Mouse (Mus musculus) heart, postnatal 0 days (tissue): ENCODE results near the gene Slc38a5. TPM values are rescaled to one million over a fixed set of nuclear protein-coding genes. Genes with fewer than 3 reads are reported as not detected.
"Not testable (repeated sequence)": the region's sequence is repeated elsewhere in the genome, so short reads cannot be mapped to it uniquely, and the experiment has no call there.

Experiments used
- ATAC-seq: fragments of 200-750 bp; cut with Nextera tagmentation; 2 replicates; pipeline ENCODE4 v1.8.0; 2017; ENCODE audit warnings: low read depth, moderate number of reproducible peaks, moderate library complexity; ENCODE audit not compliant: insufficient read depth
- DNase-seq: peaks from one replicate; pipeline ENCODE4 v3.0.0-alpha.2; 2016; ENCODE audit warnings: low spot score
- H3K27ac ChIP-seq: fragments of 300-500 bp; sonication (generic); 2 replicates; pipeline ENCODE4 v1.5.1; 2014; ENCODE audit warnings: low read depth, mild to moderate bottlenecking
- H3K27me3 ChIP-seq: fragments of 300-500 bp; sonication (generic); 2 replicates; pipeline ENCODE4 v1.6.1; 2014; ENCODE audit warnings: low read length, mixed read lengths; ENCODE audit not compliant: control insufficient read depth, insufficient read depth
- H3K36me3 ChIP-seq: fragments of 300-500 bp; sonication (generic); replicated peaks from 2 replicates; pipeline ENCODE4 v1.6.1; 2014; ENCODE audit warnings: low read length, mixed read lengths; ENCODE audit not compliant: control insufficient read depth, insufficient read depth
- H3K4me1 ChIP-seq: fragments of 300-500 bp; sonication (generic); 2 replicates; pipeline ENCODE4 v1.6.1; 2014; ENCODE audit warnings: antibody characterized with exemption; ENCODE audit not compliant: control insufficient read depth, insufficient read depth
- H3K4me2 ChIP-seq: fragments of 300-500 bp; sonication (generic); 2 replicates; pipeline ENCODE4 v1.6.1; 2014; ENCODE audit warnings: low read depth, mild to moderate bottlenecking, low read length, moderate library complexity
- H3K4me3 ChIP-seq: fragments of 300-500 bp; sonication (generic); 2 replicates; pipeline ENCODE4 v1.5.1; 2014; ENCODE audit warnings: low read depth, low read length
- H3K9ac ChIP-seq: fragments of 300-500 bp; sonication (generic); replicated peaks from 2 replicates; pipeline ENCODE4 v1.6.1; 2014; ENCODE audit warnings: low read depth, low read length, mixed read lengths
- H3K9me3 ChIP-seq: fragments of 300-500 bp; sonication (generic); replicated peaks from 2 replicates; pipeline ENCODE4 v1.6.1; 2016; ENCODE audit warnings: low read length; ENCODE audit not compliant: control insufficient read depth
- CTCF ChIP-seq: IDR thresholded peaks from 2 replicates; pipeline ENCODE4 v1.5.1; 2016; ENCODE audit warnings: antibody characterized with exemption, control low read depth, low read depth
- EP300 ChIP-seq: IDR thresholded peaks from 2 replicates; pipeline ENCODE4 v1.6.1; 2016; ENCODE audit warnings: antibody characterized with exemption, low read depth
- WGBS: fragments of 180-500 bp; shearing (Covaris S2); extraction: QIAGEN DNeasy Blood & Tissue Kit; methylation state at CpG from one replicate; pipeline ENCODE4 v1.1.7; 2014; 5-methylcytosine and 5-hydroxymethylcytosine counted together
- polyA plus RNA-seq: library from polyadenylated mRNA; unstranded; fragments of >200 nt; fragmentation: Nextera tagmentation; extraction: Ambion mirVana; gene quantifications from 2 replicates; pipeline ENCODE4 v1.2.1, GENCODE M21; 2015
- total RNA-seq: library from RNA; depleted of rRNA; stranded (reverse); fragments of >200 nt; gene quantifications from 2 replicates; pipeline ENCODE4 v1.2.3, GENCODE M21; 2014; ENCODE audit warnings: low replicate concordance

Gene Slc38a5
- total and polyA plus RNA-seq, 2 experiments from 2014 or later, result 5.8 to 10.5 TPM

DNA sequence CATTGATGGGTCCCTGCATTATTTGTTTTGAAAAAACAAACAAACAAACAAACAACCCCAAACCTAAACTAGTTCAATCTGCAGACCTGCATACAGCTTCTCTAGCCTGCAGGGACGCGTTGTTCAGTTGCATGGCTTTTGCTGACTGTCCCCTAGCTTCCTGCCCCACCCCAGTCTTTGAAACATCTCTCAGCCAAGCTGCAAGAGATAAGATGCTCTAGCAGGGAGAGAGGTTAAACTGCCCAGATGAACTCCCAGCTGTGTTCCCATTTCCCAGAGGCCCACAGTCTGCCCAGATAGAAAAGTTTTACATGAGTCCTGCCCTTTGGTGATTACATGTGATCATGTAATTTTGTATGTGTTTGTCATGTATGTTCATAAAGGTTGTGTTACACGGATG, 6.7 kb upstream of the Slc38a5 start:
- Histone ChIP-seq H3K4me1 (no peaks in the 10 kb centered on the region), H3K27me3 (no peaks in the 10 kb centered on the region), H3K9me3 (no peaks in the 10 kb centered on the region), H3K36me3 (no peaks in the 10 kb centered on the region), H3K27ac (no peak overlapping the region), H3K9ac (no peak overlapping the region), H3K4me2 (no peak overlapping the region), H3K4me3 (no peak overlapping the region)
- no peak for TF ChIP-seq CTCF
- no peak for TF ChIP-seq EP300
- 58% methylated on average over 3 of the region's 3 CpGs for WGBS
- no peak for DNase-seq
- no peak for ATAC-seq

DNA sequence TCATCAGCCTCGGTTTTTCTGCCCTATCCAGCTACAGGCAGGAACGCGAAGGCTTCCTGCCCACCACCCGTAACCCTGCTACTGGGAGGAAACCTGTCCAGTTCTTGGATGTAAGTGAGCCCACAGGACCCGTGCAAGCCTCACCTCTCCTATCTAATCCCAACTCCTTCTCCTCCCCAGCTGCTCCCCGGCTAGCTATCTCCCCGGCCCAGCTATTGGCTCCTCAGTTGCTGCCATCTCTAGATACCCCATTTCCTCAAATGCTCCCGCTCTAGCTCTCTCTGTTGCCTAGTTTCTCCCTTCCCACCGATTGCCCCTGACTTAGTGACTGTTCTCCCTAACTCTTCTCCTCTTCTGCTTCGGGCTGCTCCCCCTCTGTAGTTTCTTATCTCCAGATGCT, 1.1 kb downstream of the Slc38a5 start:
- Histone ChIP-seq H3K4me1 (no peaks in the 10 kb centered on the region), H3K27ac (no peak overlapping the region), H3K36me3 (no peaks in the 10 kb centered on the region), H3K9ac (no peak overlapping the region), H3K9me3 (no peaks in the 10 kb centered on the region), H3K27me3 (no peaks in the 10 kb centered on the region), H3K4me3 (peak overlapping the region; percentile 34; the same call in 1 of the 2 replicates), H3K4me2 (peak overlapping the region; percentile 53)
- DNase-seq (no peak), ATAC-seq (no peak)
- 17% methylated on average over 10 of the region's 10 CpGs for WGBS
- TF ChIP-seq EP300 (no peak), CTCF (no peak)

DNA sequence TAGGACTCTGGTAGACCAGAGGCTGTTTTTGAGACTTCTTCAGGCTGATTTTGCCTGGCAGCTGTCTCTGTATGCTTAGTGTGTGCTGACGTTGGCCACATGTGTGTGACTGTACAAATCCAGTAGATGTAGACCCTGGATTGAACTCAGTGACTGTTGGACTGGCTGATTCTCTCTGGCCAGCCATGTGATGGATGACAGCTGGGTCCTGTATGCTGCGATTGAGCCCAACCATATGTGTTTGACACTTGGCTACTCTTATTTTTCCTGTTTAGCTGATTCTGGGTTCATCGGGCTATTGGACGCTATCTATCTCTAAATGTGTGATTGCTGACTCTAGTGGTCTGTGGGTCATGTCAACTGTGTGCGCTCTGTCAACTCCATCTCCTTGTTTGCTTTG, 3.1 kb downstream of the Slc38a5 start:
- Histone ChIP-seq H3K9me3 (no peaks in the 10 kb centered on the region), H3K27ac (no peak overlapping the region), H3K4me2 (no peak overlapping the region), H3K36me3 (no peaks in the 10 kb centered on the region), H3K4me3 (no peak overlapping the region), H3K27me3 (no peaks in the 10 kb centered on the region), H3K9ac (no peak overlapping the region), H3K4me1 (no peaks in the 10 kb centered on the region)
- TF ChIP-seq CTCF, result no peak
- no peak for TF ChIP-seq EP300
- peak; percentile 36; the same call in 1 of the 2 replicates for ATAC-seq
- no peak for DNase-seq
- 80% methylated on average over 5 of the region's 5 CpGs for WGBS

DNA sequence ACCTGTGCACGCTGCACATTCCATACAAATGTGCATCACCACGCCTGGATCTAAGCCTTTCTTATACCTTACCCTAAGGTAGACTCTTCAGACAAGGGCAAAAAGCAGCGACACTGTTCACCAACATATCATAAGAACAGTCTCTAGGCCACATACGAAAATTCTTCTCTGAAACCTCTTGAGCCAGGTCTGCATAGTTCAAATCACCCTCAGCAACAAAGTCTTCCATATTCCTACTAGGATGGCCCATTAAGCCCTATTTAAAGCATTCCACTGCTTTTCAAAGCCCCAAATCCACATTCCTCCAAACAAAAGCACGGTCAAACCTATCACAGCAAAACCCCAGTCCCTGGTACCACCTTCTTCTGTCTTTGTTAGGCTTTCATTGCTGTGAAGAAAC, 17.7 kb downstream of the Slc38a5 start:
- Histone ChIP-seq H3K4me2 (no peak overlapping the region), H3K36me3 (no peaks in the 10 kb centered on the region), H3K4me1 (no peaks in the 10 kb centered on the region), H3K9me3 (no peaks in the 10 kb centered on the region), H3K27me3 (no peaks in the 10 kb centered on the region), H3K9ac (no peak overlapping the region), H3K4me3 (no peak overlapping the region), H3K27ac (no peak overlapping the region)
- no peak for TF ChIP-seq EP300
- no peak for TF ChIP-seq CTCF
- DNase-seq (no peak), ATAC-seq (no peak)
- 70% methylated on average over 5 of the region's 5 CpGs for WGBS

DNA sequence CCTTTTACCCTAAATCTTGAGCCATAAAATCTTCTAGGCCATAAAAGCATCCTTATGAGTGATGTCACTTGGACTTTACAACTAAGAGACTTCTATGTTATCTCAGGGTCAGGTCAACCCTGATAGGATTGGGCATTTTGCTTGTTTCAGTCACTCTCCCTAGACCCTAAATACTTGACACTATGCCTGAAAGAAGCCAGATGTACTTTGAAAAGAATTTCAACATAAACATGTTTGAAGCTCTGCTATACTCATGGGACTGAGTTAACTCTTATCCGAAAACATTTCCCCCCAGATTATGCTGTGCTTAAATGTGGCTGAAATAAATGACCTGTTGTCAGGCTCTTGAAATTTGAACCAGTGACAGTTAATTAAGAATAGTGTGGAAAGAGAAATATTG, 38.4 kb downstream of the Slc38a5 start:
- H3K27ac ChIP-seq, result no peak overlapping the region
- no peak overlapping the region for H3K4me2 ChIP-seq
- no peaks in the 10 kb centered on the region for H3K9me3 ChIP-seq
- no peak overlapping the region for H3K4me3 ChIP-seq
- TF ChIP-seq EP300 (no peak), CTCF (no peak)
- no peaks in the 10 kb centered on the region for H3K4me1 ChIP-seq
- H3K27me3 ChIP-seq, result no peaks in the 10 kb centered on the region
- DNase-seq, result no peak
- H3K36me3 ChIP-seq, result no peaks in the 10 kb centered on the region
- no peak overlapping the region for H3K9ac ChIP-seq
- no peak for ATAC-seq
- WGBS, result 65% methylated on average over 1 of the region's 1 CpGs

DNA sequence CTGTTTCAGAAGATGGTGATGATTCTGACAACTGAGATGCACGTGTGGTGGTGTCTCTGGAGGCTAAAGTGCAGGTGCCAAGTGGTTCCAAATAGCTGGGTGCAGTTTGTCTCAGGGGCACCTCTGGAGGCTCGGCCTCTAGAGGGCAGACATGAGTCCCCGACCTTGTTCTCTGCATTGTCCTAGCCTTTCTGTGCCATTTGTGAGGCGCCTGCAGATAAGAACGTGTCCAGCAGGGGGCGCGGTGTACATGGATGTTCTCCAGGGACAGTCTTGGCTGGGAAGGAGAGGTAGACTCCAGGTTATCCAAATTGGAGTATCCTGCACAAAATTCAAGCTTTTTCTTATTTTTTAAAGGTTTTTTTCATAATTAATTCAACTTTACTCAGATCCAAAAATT, 44.0 kb downstream of the Slc38a5 start:
- H3K27me3 ChIP-seq, ATAC-seq, H3K9me3 ChIP-seq, H3K36me3 ChIP-seq, H3K4me1 ChIP-seq, H3K4me3 ChIP-seq, H3K27ac ChIP-seq, H3K4me2 ChIP-seq, DNase-seq, H3K9ac ChIP-seq: not testable (repeated sequence)
- 11% methylated on average over 7 of the region's 7 CpGs for WGBS
